Mouse (Mus musculus) small intestine, adult 2 months (tissue): ENCODE results near the gene Aldh3b1. TPM values are rescaled to one million over a fixed set of nuclear protein-coding genes. Genes with fewer than 3 reads are reported as not detected.

Source experiments
- H3K27ac ChIP-seq: fragments of 200-500 bp; 2 replicates; pipeline ENCODE4 v1.5.1; 2012; ENCODE audit warnings: low read depth, low read length, control low read depth, inconsistent platforms; ENCODE audit not compliant: insufficient read depth
- H3K27me3 ChIP-seq: fragments of 200-500 bp; 2 replicates; pipeline ENCODE4 v1.6.1; 2012; ENCODE audit warnings: mild to moderate bottlenecking, moderate library complexity, low read length, inconsistent platforms; ENCODE audit not compliant: control insufficient read depth, insufficient read depth
- H3K36me3 ChIP-seq: fragments of 200-500 bp; 2 replicates; pipeline ENCODE4 v1.6.1; 2012; ENCODE audit warnings: mild to moderate bottlenecking, low read length, control low read depth, inconsistent platforms; ENCODE audit not compliant: control insufficient read depth, insufficient read depth
- H3K4me1 ChIP-seq: fragments of 200-500 bp; 2 replicates; pipeline ENCODE4 v1.6.1; 2012; ENCODE audit warnings: low read length, inconsistent platforms, mixed read lengths; ENCODE audit not compliant: control insufficient read depth, insufficient read depth, insufficient read length
- H3K4me3 ChIP-seq: fragments of 200-500 bp; 2 replicates; pipeline ENCODE4 v1.5.1; 2012; ENCODE audit warnings: low read depth, mild to moderate bottlenecking, control low read depth, inconsistent platforms, low read length, moderate library complexity
- CTCF ChIP-seq: fragments of 200-500 bp; IDR thresholded peaks from 2 replicates; pipeline ENCODE4 v1.5.1; 2012; ENCODE audit warnings: low read depth, mild to moderate bottlenecking, control low read depth, inconsistent platforms, low read length, moderate library complexity, mixed read lengths; ENCODE audit not compliant: insufficient replicate concordance, insufficient read length; ENCODE audit errors: extremely low read depth
- POLR2A ChIP-seq: fragments of 200-500 bp; IDR thresholded peaks from 2 replicates; pipeline ENCODE4 v1.6.1; 2012; ENCODE audit warnings: low read depth, mild to moderate bottlenecking, control low read depth, inconsistent platforms, low read length, moderate library complexity
- WGBS: fragments of 180-500 bp; shearing (Covaris S2); methylation state at CpG from one replicate; pipeline ENCODE4 v1.1.7; 2018; 5-methylcytosine and 5-hydroxymethylcytosine counted together
- polyA plus RNA-seq: library from polyadenylated mRNA; depleted of rRNA; stranded (reverse); fragments of >200 nt; gene quantifications from 2 replicates; pipeline ENCODE4 v1.2.3, GENCODE M21; 2012

The Aldh3b1 gene
- polyA plus RNA-seq, 1 experiment, result 43.0 TPM

DNA sequence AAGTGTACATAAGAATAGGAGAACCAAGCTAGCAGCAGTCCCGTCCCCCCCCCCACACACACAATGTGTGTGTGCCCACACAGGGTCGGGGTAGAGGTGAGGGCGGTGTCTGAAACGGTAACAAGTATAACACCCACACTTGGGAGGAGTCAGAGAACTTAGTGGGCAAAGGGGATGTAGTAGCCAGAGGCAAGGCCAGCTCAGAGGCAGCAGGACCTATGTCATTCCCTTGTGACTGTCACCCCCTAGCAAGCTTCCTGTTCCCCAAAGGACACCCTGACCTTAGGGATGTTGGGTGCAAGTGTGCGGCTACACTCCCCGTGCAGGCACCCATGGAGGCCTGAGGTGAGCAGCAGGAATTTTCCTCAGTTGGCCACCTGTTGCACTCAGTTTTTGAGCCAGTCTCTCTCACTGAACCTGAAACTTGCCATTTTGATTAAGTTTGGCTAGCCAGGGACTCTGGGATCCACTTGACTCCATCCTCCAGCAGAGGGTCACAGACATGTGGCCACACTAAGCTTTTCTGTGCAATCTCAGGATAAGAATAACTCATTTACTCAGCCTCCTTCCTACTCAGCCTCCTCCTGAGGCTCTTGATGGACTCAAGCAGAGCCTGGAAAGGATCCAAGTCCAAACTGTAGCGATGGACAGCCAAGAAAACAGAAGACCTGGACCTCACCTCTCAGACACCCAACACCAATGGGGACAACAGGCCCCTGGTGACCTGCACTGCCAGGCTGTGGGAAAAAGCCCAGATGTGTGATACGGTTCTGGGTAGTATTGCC, 21.5 kb downstream of the Aldh3b1 start:
- peaks cover 39% of the 10 kb centered on the region for H3K36me3 ChIP-seq
- H3K4me3 ChIP-seq, result no peak overlapping the region
- no peak for TF ChIP-seq POLR2A
- no peak overlapping the region for H3K27ac ChIP-seq
- WGBS, result 56% methylated on average over 8 of the region's 8 CpGs
- peaks cover 11% of the 10 kb centered on the region for H3K4me1 ChIP-seq
- H3K27me3 ChIP-seq, result no peaks in the 10 kb centered on the region

DNA sequence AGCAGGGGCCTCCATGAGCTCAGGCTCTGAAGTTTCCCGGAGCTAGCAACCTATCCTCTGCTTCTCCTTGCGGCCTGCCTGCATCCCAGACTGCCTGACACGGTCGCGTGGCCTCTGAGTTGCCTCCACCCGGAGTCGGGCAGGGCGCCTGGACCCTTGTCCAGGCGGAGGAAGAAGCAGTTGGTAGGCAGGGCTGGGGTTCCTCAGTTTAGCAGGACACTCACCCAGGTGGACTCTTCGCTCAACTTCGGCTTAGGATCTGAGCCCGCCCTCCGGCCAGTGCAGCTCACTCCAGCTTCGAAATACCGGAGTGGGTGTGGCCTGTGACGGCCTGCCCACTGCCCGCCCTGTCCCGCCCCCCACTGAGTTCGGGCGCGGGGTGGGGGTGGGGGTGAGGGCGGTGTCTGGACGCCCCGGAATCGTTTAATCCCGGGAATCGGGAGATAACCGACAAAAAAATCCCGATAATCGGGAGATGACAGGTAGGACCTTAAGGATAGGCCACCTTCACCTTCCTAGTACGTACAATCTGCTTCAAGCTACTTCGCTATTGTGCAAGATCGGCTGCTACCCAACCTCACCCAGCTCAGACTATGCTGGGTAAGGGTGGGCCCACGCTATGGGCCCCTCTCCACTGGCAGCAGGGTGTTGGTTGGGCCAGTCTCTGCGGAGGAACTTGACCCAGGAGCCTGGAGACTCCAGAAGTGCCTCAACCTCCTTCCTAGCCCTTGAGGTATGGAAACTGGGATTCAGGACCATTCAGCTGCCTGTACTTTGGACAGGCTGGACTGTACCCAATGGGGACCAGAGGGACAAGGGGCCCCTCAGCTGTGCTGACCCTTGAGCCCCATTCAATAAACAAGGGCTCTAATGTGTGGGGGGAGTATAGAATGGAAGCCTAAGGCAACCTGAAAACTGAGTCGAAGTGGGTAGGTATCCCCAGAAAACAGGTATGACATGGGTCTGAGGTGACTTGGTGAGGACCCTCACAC, 22.5 kb downstream of the Aldh3b1 start, which contains the start of gene Tcirg1:
Gene Tcirg1 (minus strand): TSS at position 339 of the 992 bp plus-strand sequence.
- WGBS, result 2% methylated on average over 36 of the region's 36 CpGs
- TF ChIP-seq CTCF (no peak), POLR2A (peak; percentile 85; the same call in 1 of the 2 replicates)
- Histone ChIP-seq H3K4me3 (peak within 1 kb of the TSS; percentile 77), H3K4me1 (peaks cover 11% of the 10 kb centered on the region), H3K36me3 (peaks cover 48% of the 10 kb centered on the region), H3K27ac (peak within 1 kb of the TSS; percentile 89), H3K27me3 (no peaks in the 10 kb centered on the region)

- H3K4me1 ChIP-seq, result peaks cover 11% of the 10 kb centered on the region
- peaks cover 54% of the 10 kb centered on the region for H3K36me3 ChIP-seq
- H3K27ac ChIP-seq, result peak overlapping the region; percentile 89
- TF ChIP-seq POLR2A, result no peak
- no peak for TF ChIP-seq CTCF
- H3K4me3 ChIP-seq, result peak overlapping the region; percentile 77
- no peaks in the 10 kb centered on the region for H3K27me3 ChIP-seq
- under 1% methylated on average over 10 of the region's 10 CpGs for WGBS
These were observed 23.3 kb downstream of the Aldh3b1 start for GRCm38 (mm10) chr19:3906326-3906725.

- 8% methylated on average over 6 of the region's 6 CpGs for WGBS
- Histone ChIP-seq H3K4me3 (peak overlapping the region; percentile 77), H3K4me1 (peaks cover 11% of the 10 kb centered on the region), H3K27ac (peak overlapping the region; percentile 89), H3K27me3 (no peaks in the 10 kb centered on the region), H3K36me3 (peaks cover 48% of the 10 kb centered on the region)
- TF ChIP-seq POLR2A, result no peak
These were observed 24.2 kb downstream of the Aldh3b1 start for GRCm38 (mm10) chr19:3905261-3905969.

GRCm38 (mm10) chr19:3904363-3904675, 25.3 kb downstream of the Aldh3b1 start:
- TF ChIP-seq CTCF (no peak), POLR2A (no peak)
- 87% methylated on average over 10 of the region's 10 CpGs for WGBS
- H3K27me3 ChIP-seq, result no peaks in the 10 kb centered on the region
- H3K27ac ChIP-seq, result no peak overlapping the region
- peaks cover 11% of the 10 kb centered on the region for H3K4me1 ChIP-seq
- H3K36me3 ChIP-seq, result peaks cover 41% of the 10 kb centered on the region
- H3K4me3 ChIP-seq, result no peak overlapping the region

DNA sequence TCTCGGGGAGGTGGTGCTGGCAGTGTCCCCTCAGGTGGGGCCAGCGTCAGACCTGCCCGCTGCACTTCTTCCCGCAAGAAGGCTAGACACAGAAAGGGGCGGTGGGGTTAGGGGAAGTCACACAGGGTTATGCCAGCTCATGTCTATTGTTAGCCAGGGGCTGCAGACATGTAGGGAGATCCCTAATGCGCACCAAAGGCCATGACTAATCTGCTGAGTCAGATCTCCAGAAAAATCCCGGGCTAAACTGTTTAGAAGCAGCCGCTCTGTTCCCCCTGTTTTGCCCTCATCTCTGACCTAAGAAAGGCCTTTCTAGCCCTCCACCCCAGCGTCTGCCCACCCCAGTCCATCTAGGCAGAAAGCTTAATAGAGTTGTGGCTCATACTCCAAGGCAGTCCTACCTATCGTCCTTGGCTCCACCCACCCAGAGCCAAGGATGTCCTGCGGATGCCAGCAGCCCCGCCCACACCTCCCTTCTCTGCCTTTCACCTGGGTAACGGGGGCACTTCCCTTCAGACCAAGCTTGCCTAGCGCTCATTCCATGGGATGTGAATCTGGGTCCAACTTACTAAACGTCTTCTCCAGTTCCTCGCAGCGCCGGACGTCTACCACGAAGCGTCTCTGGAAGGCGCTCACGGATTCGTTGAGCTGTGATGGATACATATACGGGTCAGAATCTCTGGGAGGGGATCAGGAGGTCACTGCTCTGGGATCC, 25.8 kb downstream of the Aldh3b1 start:
- WGBS, result 87% methylated on average over 25 of the region's 25 CpGs

More for the DNA sequence above, 25.8 kb downstream of the Aldh3b1 start:
- Histone ChIP-seq H3K4me1 (peaks cover 11% of the 10 kb centered on the region), H3K36me3 (peaks cover 39% of the 10 kb centered on the region), H3K4me3 (no peak overlapping the region), H3K27ac (no peak overlapping the region), H3K27me3 (no peaks in the 10 kb centered on the region)
- TF ChIP-seq CTCF, result no peak
- no peak for TF ChIP-seq POLR2A
